Mouse (Mus musculus) liver, adult 2 months (tissue): ENCODE results near the gene P4hb.

ENCODE experiments used
- CTCF ChIP-seq: fragments of 200-500 bp; IDR thresholded peaks from 2 replicates; pipeline ENCODE4 v1.5.1; 2011; ENCODE audit warnings: low read depth, low read length, control low read depth
- POLR2A ChIP-seq: fragments of 200-500 bp; IDR thresholded peaks from 2 replicates; pipeline ENCODE4 v1.6.1; 2011; ENCODE audit warnings: low read length, control low read depth; ENCODE audit not compliant: insufficient read depth; ENCODE audit errors: extremely low read depth

GRCm38 (mm10) chr11:120555260-120555659, 17.8 kb downstream of the P4hb start:
- TF ChIP-seq CTCF (no peak), POLR2A (no peak)
